Mouse (Mus musculus) ES-E14 (cell line): ENCODE measurements at regions not wholly inside any gene's neighbourhood (a gene's known extent, or its start where the extent isn't known, plus 50 kb on each side); places are given as distances from the start of the nearest gene placed in this dataset.

Source experiments
- DNase-seq: peaks from one replicate; pipeline ENCODE4 v3.0.0-alpha.2; 2013; ENCODE audit warnings: low read depth, low spot score
- H3K27ac ChIP-seq: 2 replicates; pipeline ENCODE4 v1.5.1; 2012; ENCODE audit warnings: low read depth, mild to moderate bottlenecking, low read length, moderate library complexity, mixed read lengths; ENCODE audit not compliant: poor library complexity, insufficient read depth, severe bottlenecking
- H3K36me3 ChIP-seq: 2 replicates; pipeline ENCODE4 v1.6.1; 2012; ENCODE audit warnings: mild to moderate bottlenecking, low read length, moderate library complexity, mixed read lengths; ENCODE audit not compliant: control insufficient read depth, poor library complexity, insufficient read depth, severe bottlenecking
- H3K4me1 ChIP-seq, 2 experiments: fragments of 150-350 bp in 1 of 2; sonication (generic) in 1 of 2; 2 replicates each; pipeline ENCODE4 v1.6.1; 2012; ENCODE audit warnings: low read length in 2 of 2, mild to moderate bottlenecking in 1 of 2, mixed read lengths in 1 of 2; ENCODE audit not compliant: control insufficient read depth in 2 of 2, insufficient read depth in 2 of 2, poor library complexity in 1 of 2
- H3K4me3 ChIP-seq, 2 experiments: fragments of 150-350 bp in 1 of 2; sonication (generic) in 1 of 2; 2 replicates each; pipeline ENCODE4 v1.5.1; 2012; ENCODE audit warnings: low read length in 2 of 2, low read depth in 1 of 2, mild to moderate bottlenecking in 1 of 2, mixed read lengths in 1 of 2; ENCODE audit not compliant: insufficient read depth in 1 of 2, poor library complexity in 1 of 2, severe bottlenecking in 1 of 2
- H3K9ac ChIP-seq: 2 replicates; pipeline ENCODE4 v1.6.1; 2012; ENCODE audit warnings: low read depth, mild to moderate bottlenecking, low read length, mixed read lengths; ENCODE audit not compliant: poor library complexity, insufficient read depth, severe bottlenecking
- H3K9me3 ChIP-seq: fragments of 150-350 bp; sonication (generic); 2 replicates; pipeline ENCODE4 v1.6.1; 2012; ENCODE audit warnings: low read depth, mild to moderate bottlenecking, low read length; ENCODE audit not compliant: control insufficient read depth, insufficient read depth
- CHD2 ChIP-seq: IDR thresholded peaks from 2 replicates; pipeline ENCODE4 v1.6.1; 2014; ENCODE audit warnings: mild to moderate bottlenecking, low read depth, low read length, inconsistent platforms
- HCFC1 ChIP-seq: IDR thresholded peaks from 2 replicates; pipeline ENCODE4 v1.6.1; 2012; ENCODE audit warnings: low read length, inconsistent platforms, borderline replicate concordance; ENCODE audit not compliant: insufficient read depth
- MAFK ChIP-seq: IDR thresholded peaks from 2 replicates; pipeline ENCODE4 v1.6.1; 2014; ENCODE audit warnings: mild to moderate bottlenecking, low read depth, low read length, inconsistent platforms; ENCODE audit not compliant: insufficient read depth
- ZC3H11A ChIP-seq: IDR thresholded peaks from 2 replicates; pipeline ENCODE4 v1.6.1; 2012; ENCODE audit warnings: low read depth, mild to moderate bottlenecking, inconsistent platforms, low read length, borderline replicate concordance
- ZNF384 ChIP-seq: IDR thresholded peaks from 2 replicates; pipeline ENCODE4 v1.6.1; 2012; ENCODE audit warnings: low read depth, low read length, inconsistent platforms
- in situ Hi-C, 2 experiments: fragments of 600-800 bp; cut with MboI; formaldehyde crosslinking; loops; one replicate each; pipeline ENCODE4 v1.15.1; 2025; ENCODE audit warnings: low sequenced_read_pairs in 2 of 2, inconsistent platforms in 1 of 2; ENCODE audit not compliant: unreplicated experiment in 2 of 2

GRCm38 (mm10) chr6:3860587-3860975, 96.1 kb upstream of the Calcr start:
- Histone ChIP-seq H3K27ac (no peak overlapping the region), H3K9ac (no peak overlapping the region), H3K36me3 (no peaks in the 10 kb centered on the region), H3K4me1 (no peaks in the 10 kb centered on the region), H3K4me3 (no peak overlapping the region), H3K9me3 (no peaks in the 10 kb centered on the region)
- in situ Hi-C loops: no loop called here
- TF ChIP-seq HCFC1 (no peak), ZC3H11A (no peak), MAFK (no peak), ZNF384 (no peak), CHD2 (no peak)
- no peak for DNase-seq

GRCm38 (mm10) chr6:3859942-3860586, 95.5 kb upstream of the Calcr start:
- Histone ChIP-seq H3K4me1 (no peaks in the 10 kb centered on the region), H3K4me3 (no peak overlapping the region), H3K9me3 (no peaks in the 10 kb centered on the region), H3K9ac (no peak overlapping the region), H3K27ac (no peak overlapping the region), H3K36me3 (no peaks in the 10 kb centered on the region)
- DNase-seq: no peak
- in situ Hi-C loops: no loop called here
- no peak for TF ChIP-seq ZC3H11A
- no peak for TF ChIP-seq HCFC1
- TF ChIP-seq CHD2: no peak
- no peak for TF ChIP-seq ZNF384
- no peak for TF ChIP-seq MAFK

- Histone ChIP-seq H3K36me3 (no peaks in the 10 kb centered on the region), H3K9ac (no peak overlapping the region), H3K4me1 (no peaks in the 10 kb centered on the region), H3K9me3 (no peaks in the 10 kb centered on the region), H3K27ac (no peak overlapping the region), H3K4me3 (no peak overlapping the region)
- TF ChIP-seq ZNF384 (no peak), ZC3H11A (no peak), MAFK (no peak)
- DNase-seq: no peak
- in situ Hi-C loops: no loop called here
Observed at GRCm38 (mm10) chr6:3850146-3850545, 85.6 kb upstream of the Calcr start.
